Mouse (Mus musculus): ENCODE measurements around the gene Ola1. TPM values are rescaled to one million over a fixed set of nuclear protein-coding genes. Genes with fewer than 3 reads are reported as not detected.

Ola1 gene
- polyA plus RNA-seq, 1 experiment from 2014 or later: 36.5 TPM

GRCm38 (mm10) chr2:73049001-73049684 is 169.6 kb downstream of the Ola1 start:
- no peak for ATAC-seq
- no peak for DNase-seq
- Histone ChIP-seq H3K9me3 (ENCODE audit: low read length) (no peaks in the 10 kb centered on the region), H3K4me1 (ENCODE audit: insufficient read depth) (peaks cover 16% of the 10 kb centered on the region), H3K36me3 (replicated peaks; ENCODE audit: insufficient read depth, low read length) (no peaks in the 10 kb centered on the region), H3K9ac (replicated peaks) (no peak overlapping the region), H3K27ac (ENCODE audit: low read depth) (no peak overlapping the region), H3K4me3 (ENCODE audit: low read depth, low read length) (no peak overlapping the region), H3K27me3 (ENCODE audit: insufficient read depth, low read length) (no peaks in the 10 kb centered on the region), H3K4me2 (ENCODE audit: low read depth, low read length) (no peak overlapping the region)
- TF ChIP-seq EP300 (IDR thresholded peaks at IDR 0.05; ENCODE audit: low read depth): no peak
- 57% methylated on average over 6 of the region's 6 CpGs for WGBS (ENCODE audit: insufficient replicate concordance)

GRCm38 (mm10) chr2:73047061-73047741 is 171.5 kb downstream of the Ola1 start:
- Histone ChIP-seq H3K27me3 (ENCODE audit: insufficient read depth, low read length) (no peaks in the 10 kb centered on the region), H3K27ac (ENCODE audit: low read depth) (peak overlapping the region; percentile 41; the same call in 1 of the 2 replicates), H3K4me1 (ENCODE audit: insufficient read depth) (peaks cover 13% of the 10 kb centered on the region), H3K9me3 (ENCODE audit: low read length) (no peaks in the 10 kb centered on the region), H3K4me3 (ENCODE audit: low read depth, low read length) (no peak overlapping the region), H3K4me2 (ENCODE audit: low read depth, low read length) (peak overlapping the region; percentile 27), H3K9ac (replicated peaks) (no peak overlapping the region), H3K36me3 (replicated peaks; ENCODE audit: insufficient read depth, low read length) (no peaks in the 10 kb centered on the region)
- TF ChIP-seq EP300 (IDR thresholded peaks at IDR 0.05; ENCODE audit: low read depth) (no peak), CTCF (IDR thresholded peaks at IDR 0.05; ENCODE audit: low read depth) (no peak)
- ATAC-seq (peak; percentile 86; the same call in 1 of the 2 replicates), DNase-seq (peak; percentile 62)
- 71% methylated on average over 24 of the region's 24 CpGs for WGBS (ENCODE audit: insufficient replicate concordance)

GRCm38 (mm10) chr2:73046576-73046975 is 172.1 kb downstream of the Ola1 start:
- no peaks in the 10 kb centered on the region for H3K9me3 ChIP-seq (ENCODE audit: low read length)
- peak overlapping the region; percentile 23; the same call in 1 of the 2 replicates for H3K27ac ChIP-seq (ENCODE audit: low read depth)
- DNase-seq: no peak
- H3K4me2 ChIP-seq (ENCODE audit: low read depth, low read length): peak overlapping the region; percentile 27; the same call in 1 of the 2 replicates
- H3K36me3 ChIP-seq (replicated peaks; ENCODE audit: insufficient read depth, low read length): no peaks in the 10 kb centered on the region
- H3K9ac ChIP-seq (replicated peaks): no peak overlapping the region
- no peaks in the 10 kb centered on the region for H3K27me3 ChIP-seq (ENCODE audit: insufficient read depth, low read length)
- H3K4me1 ChIP-seq (ENCODE audit: insufficient read depth): peaks cover 13% of the 10 kb centered on the region
- no peak overlapping the region for H3K4me3 ChIP-seq (ENCODE audit: low read depth, low read length)
- no peak for TF ChIP-seq CTCF (IDR thresholded peaks at IDR 0.05; ENCODE audit: low read depth)
- no peak for TF ChIP-seq EP300 (IDR thresholded peaks at IDR 0.05; ENCODE audit: low read depth)
- ATAC-seq: no peak
- WGBS (ENCODE audit: insufficient replicate concordance): 71% methylated on average over 10 of the region's 10 CpGs

- TF ChIP-seq CTCF (IDR thresholded peaks at IDR 0.05; ENCODE audit: low read depth) (no peak), EP300 (IDR thresholded peaks at IDR 0.05; ENCODE audit: low read depth) (no peak)
- Histone ChIP-seq H3K4me3 (ENCODE audit: low read depth, low read length) (no peak overlapping the region), H3K36me3 (replicated peaks; ENCODE audit: insufficient read depth, low read length) (no peaks in the 10 kb centered on the region), H3K4me2 (ENCODE audit: low read depth, low read length) (no peak overlapping the region), H3K4me1 (ENCODE audit: insufficient read depth) (peaks cover 13% of the 10 kb centered on the region), H3K27ac (ENCODE audit: low read depth) (no peak overlapping the region), H3K9me3 (ENCODE audit: low read length) (no peaks in the 10 kb centered on the region), H3K27me3 (ENCODE audit: insufficient read depth, low read length) (no peaks in the 10 kb centered on the region), H3K9ac (replicated peaks) (no peak overlapping the region)
- no peak for DNase-seq
- 73% methylated on average over 5 of the region's 5 CpGs for WGBS (ENCODE audit: insufficient replicate concordance)
- ATAC-seq: no peak
Measured at GRCm38 (mm10) chr2:73045505-73045904, 173.2 kb downstream of the Ola1 start.

Other genes starting within 250 kb of the Ola1 start
- 20.5 and 21.8 TPM in 2 replicates for gene Sp3, start 238.5 kb downstream of the Ola1 start, polyA plus RNA-seq (2015; fragmentation: Nextera tagmentation; extraction: Ambion mirVana)
- gene Gm11084, start 232.2 kb downstream of the Ola1 start, polyA plus RNA-seq (2015; fragmentation: Nextera tagmentation; extraction: Ambion mirVana): not detected in 2 replicates
- not detected in 2 replicates for gene Sp9, start 53.0 kb upstream of the Ola1 start, polyA plus RNA-seq (2015; fragmentation: Nextera tagmentation; extraction: Ambion mirVana)
- 20.5 and 21.9 TPM in 2 replicates for gene Scrn3, start 93.7 kb upstream of the Ola1 start, polyA plus RNA-seq (2015; fragmentation: Nextera tagmentation; extraction: Ambion mirVana)
- 18.4 and 21.4 TPM in 2 replicates for gene Cir1, start 93.8 kb upstream of the Ola1 start, polyA plus RNA-seq (2015; fragmentation: Nextera tagmentation; extraction: Ambion mirVana)
- gene Gpr155, start 167.6 kb upstream of the Ola1 start, polyA plus RNA-seq (2015; fragmentation: Nextera tagmentation; extraction: Ambion mirVana): 3.4 TPM in 2 replicates

Data from liver, postnatal 0 days (tissue).